Mouse (Mus musculus): Measurements from ENCODE around the gene Ajap1. TPM values are rescaled to one million over a fixed set of nuclear protein-coding genes. Genes with fewer than 3 reads are reported as not detected.

The Ajap1 gene
- polyA plus RNA-seq, 1 experiment = 18.6 TPM

GRCm38 (mm10) chr4:153417926-153418325, 64.7 kb downstream of the Ajap1 start:
- DNase-seq = peak in 1 of 2 experiments; percentile 17
- peak; percentile 29; the same call in 1 of the 2 replicates for TF ChIP-seq CTCF (IDR thresholded peaks at IDR 0.05; ENCODE audit: borderline replicate concordance, insufficient read depth, low read depth, low read length)
- no peak for TF ChIP-seq POLR2A (IDR thresholded peaks at IDR 0.05; ENCODE audit: borderline replicate concordance, insufficient read depth, low read length)
- Histone ChIP-seq H3K4me3 (replicated peaks; ENCODE audit: insufficient read depth, low read depth, low read length) (no peak overlapping the region), H3K27ac (ENCODE audit: insufficient read depth, low read length) (no peak overlapping the region), H3K4me1 (ENCODE audit: control insufficient read depth, insufficient read depth, low read length) (0 out of 2 replicates have a peak, but pooled peaks cover 7% of the 10 kb centered on the region), H3K27me3 (ENCODE audit: control insufficient read depth, insufficient read depth, low read length) (no peaks in the 10 kb centered on the region)
- WGBS = under 1% methylated on average over 11 of the region's 12 CpGs

- Histone ChIP-seq H3K27me3 (ENCODE audit: control insufficient read depth, insufficient read depth, low read length) (no peaks in the 10 kb centered on the region), H3K4me3 (replicated peaks; ENCODE audit: insufficient read depth, low read depth, low read length) (no peak overlapping the region), H3K4me1 (ENCODE audit: control insufficient read depth, insufficient read depth, low read length) (0 out of 2 replicates have a peak, but pooled peaks cover 7% of the 10 kb centered on the region), H3K27ac (ENCODE audit: insufficient read depth, low read length) (no peak overlapping the region)
- peak; percentile 19 to 21 for DNase-seq
- WGBS = 6% methylated on average over 23 of the region's 23 CpGs
- TF ChIP-seq CTCF (IDR thresholded peaks at IDR 0.05; ENCODE audit: borderline replicate concordance, insufficient read depth, low read depth, low read length) (no peak), POLR2A (IDR thresholded peaks at IDR 0.05; ENCODE audit: borderline replicate concordance, insufficient read depth, low read length) (no peak)
Observed at GRCm38 (mm10) chr4:153417164-153417896, 65.3 kb downstream of the Ajap1 start.

- H3K27me3 ChIP-seq (ENCODE audit: control insufficient read depth, insufficient read depth, low read length) = no peaks in the 10 kb centered on the region
- TF ChIP-seq CTCF (IDR thresholded peaks at IDR 0.05; ENCODE audit: borderline replicate concordance, insufficient read depth, low read depth, low read length) = no peak
- TF ChIP-seq POLR2A (IDR thresholded peaks at IDR 0.05; ENCODE audit: borderline replicate concordance, insufficient read depth, low read length) = no peak
- H3K27ac ChIP-seq (ENCODE audit: insufficient read depth, low read length) = no peak overlapping the region
- no peak for DNase-seq
- H3K4me3 ChIP-seq (replicated peaks; ENCODE audit: insufficient read depth, low read depth, low read length) = no peak overlapping the region
- H3K4me1 ChIP-seq (ENCODE audit: control insufficient read depth, insufficient read depth, low read length) = 0 out of 2 replicates have a peak, but pooled peaks cover 7% of the 10 kb centered on the region
- WGBS = 75% methylated on average over 9 of the region's 9 CpGs
Observed at GRCm38 (mm10) chr4:153416111-153416510, 66.5 kb downstream of the Ajap1 start.

GRCm38 (mm10) chr4:153398421-153398820, 84.2 kb downstream of the Ajap1 start:
- no peak overlapping the region for H3K4me3 ChIP-seq (replicated peaks; ENCODE audit: insufficient read depth, low read depth, low read length)
- peak; percentile 53 to 62 for DNase-seq
- TF ChIP-seq CTCF (IDR thresholded peaks at IDR 0.05; ENCODE audit: borderline replicate concordance, insufficient read depth, low read depth, low read length) (no peak), POLR2A (IDR thresholded peaks at IDR 0.05; ENCODE audit: borderline replicate concordance, insufficient read depth, low read length) (no peak)
- peaks cover 11% of the 10 kb centered on the region for H3K4me1 ChIP-seq (ENCODE audit: control insufficient read depth, insufficient read depth, low read length)
- no peak overlapping the region for H3K27ac ChIP-seq (ENCODE audit: insufficient read depth, low read length)
- no peaks in the 10 kb centered on the region for H3K27me3 ChIP-seq (ENCODE audit: control insufficient read depth, insufficient read depth, low read length)
- WGBS = 9% methylated on average over 8 of the region's 8 CpGs

- TF ChIP-seq POLR2A (IDR thresholded peaks at IDR 0.05; ENCODE audit: borderline replicate concordance, insufficient read depth, low read length) (no peak), CTCF (IDR thresholded peaks at IDR 0.05; ENCODE audit: borderline replicate concordance, insufficient read depth, low read depth, low read length) (no peak)
- Histone ChIP-seq H3K4me1 (ENCODE audit: control insufficient read depth, insufficient read depth, low read length) (no peaks in the 10 kb centered on the region), H3K4me3 (replicated peaks; ENCODE audit: insufficient read depth, low read depth, low read length) (no peak overlapping the region), H3K27ac (ENCODE audit: insufficient read depth, low read length) (no peak overlapping the region), H3K27me3 (ENCODE audit: control insufficient read depth, insufficient read depth, low read length) (no peaks in the 10 kb centered on the region; the same call in 1 of the 2 replicates)
- WGBS = 26% methylated on average over 12 of the region's 12 CpGs
- no peak for DNase-seq
Observed at GRCm38 (mm10) chr4:153387478-153387877, 95.1 kb downstream of the Ajap1 start.

- H3K4me3 ChIP-seq (replicated peaks; ENCODE audit: insufficient read depth, low read depth, low read length) = no peak overlapping the region
- no peak overlapping the region for H3K27ac ChIP-seq (ENCODE audit: insufficient read depth, low read length)
- WGBS = 27% methylated on average over 7 of the region's 7 CpGs
- no peaks in the 10 kb centered on the region; the same call in 1 of the 2 replicates for H3K27me3 ChIP-seq (ENCODE audit: control insufficient read depth, insufficient read depth, low read length)
- TF ChIP-seq POLR2A (IDR thresholded peaks at IDR 0.05; ENCODE audit: borderline replicate concordance, insufficient read depth, low read length) (no peak), CTCF (IDR thresholded peaks at IDR 0.05; ENCODE audit: borderline replicate concordance, insufficient read depth, low read depth, low read length) (no peak)
- no peak for DNase-seq
- peaks cover 18% of the 10 kb centered on the region for H3K4me1 ChIP-seq (ENCODE audit: control insufficient read depth, insufficient read depth, low read length)
Observed at GRCm38 (mm10) chr4:153381433-153381832, 101.2 kb downstream of the Ajap1 start.

GRCm38 (mm10) chr4:153380885-153381284, 101.7 kb downstream of the Ajap1 start:
- H3K4me3 ChIP-seq (replicated peaks; ENCODE audit: insufficient read depth, low read depth, low read length) = no peak overlapping the region
- peak; percentile 40 to 64 for DNase-seq
- no peaks in the 10 kb centered on the region; the same call in 1 of the 2 replicates for H3K27me3 ChIP-seq (ENCODE audit: control insufficient read depth, insufficient read depth, low read length)
- 11% methylated on average over 10 of the region's 10 CpGs for WGBS
- peaks cover 18% of the 10 kb centered on the region for H3K4me1 ChIP-seq (ENCODE audit: control insufficient read depth, insufficient read depth, low read length)
- TF ChIP-seq CTCF (IDR thresholded peaks at IDR 0.05; ENCODE audit: borderline replicate concordance, insufficient read depth, low read depth, low read length) (no peak), POLR2A (IDR thresholded peaks at IDR 0.05; ENCODE audit: borderline replicate concordance, insufficient read depth, low read length) (no peak)
- H3K27ac ChIP-seq (ENCODE audit: insufficient read depth, low read length) = no peak overlapping the region

- TF ChIP-seq POLR2A (IDR thresholded peaks at IDR 0.05; ENCODE audit: borderline replicate concordance, insufficient read depth, low read length) (no peak), CTCF (IDR thresholded peaks at IDR 0.05; ENCODE audit: borderline replicate concordance, insufficient read depth, low read depth, low read length) (peak; percentile 31; the same call in 1 of the 2 replicates)
- WGBS = 25% methylated on average over 6 of the region's 6 CpGs
Observed at GRCm38 (mm10) chr4:153377981-153378380, 104.6 kb downstream of the Ajap1 start.

More at GRCm38 (mm10) chr4:153377981-153378380, 104.6 kb downstream of the Ajap1 start:
- H3K27me3 ChIP-seq (ENCODE audit: control insufficient read depth, insufficient read depth, low read length) = no peaks in the 10 kb centered on the region
- no peak overlapping the region for H3K27ac ChIP-seq (ENCODE audit: insufficient read depth, low read length)
- peaks cover 18% of the 10 kb centered on the region for H3K4me1 ChIP-seq (ENCODE audit: control insufficient read depth, insufficient read depth, low read length)
- DNase-seq = peak in 1 of 2 experiments; percentile 17
- H3K4me3 ChIP-seq (replicated peaks; ENCODE audit: insufficient read depth, low read depth, low read length) = no peak overlapping the region
